Mouse (Mus musculus): ENCODE results near the gene Txlna.

Txlna gene

GRCm38 (mm10) chr4:129600233-129601158, 40.4 kb downstream of the Txlna start, which contains the start of the genes Eif3i and Tmem234:
Gene Eif3i (minus strand): TSS chr4:129600648.
Gene Tmem234 (plus strand): TSS chr4:129600668.
- peak; percentile 78 for DNase-seq (ENCODE audit: extremely low read depth, insufficient read length, low spot score)

- no peak for DNase-seq (ENCODE audit: extremely low read depth, insufficient read length, low spot score)
Measured at GRCm38 (mm10) chr4:129588865-129589264, 52.0 kb downstream of the Txlna start.

GRCm38 (mm10) chr4:129586943-129587342, 53.9 kb downstream of the Txlna start:
- no peak for DNase-seq (ENCODE audit: extremely low read depth, insufficient read length, low spot score)

GRCm38 (mm10) chr4:129585773-129586172, 55.1 kb downstream of the Txlna start:
- no peak for DNase-seq (ENCODE audit: extremely low read depth, insufficient read length, low spot score)

- DNase-seq (ENCODE audit: extremely low read depth, insufficient read length, low spot score): peak; percentile 17
Measured at GRCm38 (mm10) chr4:129584884-129585608, 55.8 kb downstream of the Txlna start.

- DNase-seq (ENCODE audit: extremely low read depth, insufficient read length, low spot score): no peak
Measured at GRCm38 (mm10) chr4:129584370-129584769, 56.5 kb downstream of the Txlna start.

- DNase-seq (ENCODE audit: extremely low read depth, insufficient read length, low spot score): no peak
Measured at GRCm38 (mm10) chr4:129582251-129582650, 58.6 kb downstream of the Txlna start.

- no peak for DNase-seq (ENCODE audit: extremely low read depth, insufficient read length, low spot score)
Measured at GRCm38 (mm10) chr4:129580347-129580746, 60.5 kb downstream of the Txlna start.

GRCm38 (mm10) chr4:129578466-129578865, 62.4 kb downstream of the Txlna start, which contains the start of gene Fam167b:
Gene Fam167b (minus strand): TSS chr4:129578549.
- no peak for DNase-seq (ENCODE audit: extremely low read depth, insufficient read length, low spot score)

GRCm38 (mm10) chr4:129577688-129578087, 63.2 kb downstream of the Txlna start:
- DNase-seq (ENCODE audit: extremely low read depth, insufficient read length, low spot score): no peak

GRCm38 (mm10) chr4:129576863-129577491, 63.9 kb downstream of the Txlna start:
- peak; percentile 21 for DNase-seq (ENCODE audit: extremely low read depth, insufficient read length, low spot score)

Data from 3134 (cell line).